Mouse (Mus musculus): ENCODE data around the gene Sar1b. TPM values are rescaled to one million over a fixed set of nuclear protein-coding genes. Genes with fewer than 3 reads are reported as not detected.

Gene Sar1b
- polyA plus RNA-seq, 1 experiment from 2014 or later, result 206 TPM

GRCm38 (mm10) chr11:51763955-51764354 is 468 bp downstream of the Sar1b start:
- ATAC-seq, result peak; percentile 62; the same call in 1 of the 2 replicates
- H3K9ac ChIP-seq (ENCODE audit: low read depth, low read length), result peak overlapping the region; percentile 90
- no peaks in the 10 kb centered on the region for H3K36me3 ChIP-seq (ENCODE audit: control insufficient read depth, insufficient read depth, low read length)
- H3K27ac ChIP-seq (ENCODE audit: low read length), result 0 out of 2 replicates have a peak overlapping the region, but pooled peaks have one; percentile 11
- peak overlapping the region; percentile 92 for H3K4me3 ChIP-seq (ENCODE audit: low read depth, low read length)
- H3K4me2 ChIP-seq (ENCODE audit: low read length), result peak overlapping the region; percentile 88
- peaks cover 6% of the 10 kb centered on the region; the same call in 1 of the 2 replicates for H3K27me3 ChIP-seq (ENCODE audit: control insufficient read depth, insufficient read depth, low read depth, low read length)
- WGBS, result 8% methylated on average over 13 of the region's 13 CpGs
- peaks cover 22% of the 10 kb centered on the region for H3K4me1 ChIP-seq (ENCODE audit: control insufficient read depth, insufficient read depth, low read length)
- H3K9me3 ChIP-seq (replicated peaks; ENCODE audit: control insufficient read depth, low read length, poor library complexity, severe bottlenecking), result no peaks in the 10 kb centered on the region

- no peak overlapping the region for H3K27ac ChIP-seq (ENCODE audit: low read length)
- no peaks in the 10 kb centered on the region for H3K36me3 ChIP-seq (ENCODE audit: control insufficient read depth, insufficient read depth, low read length)
- H3K4me1 ChIP-seq (ENCODE audit: control insufficient read depth, insufficient read depth, low read length), result peaks cover 22% of the 10 kb centered on the region
- H3K9ac ChIP-seq (ENCODE audit: low read depth, low read length), result no peak overlapping the region
- 91% methylated on average over 4 of the region's 4 CpGs for WGBS
- H3K4me3 ChIP-seq (ENCODE audit: low read depth, low read length), result peak overlapping the region; percentile 92; the same call in 1 of the 2 replicates
- peaks cover 6% of the 10 kb centered on the region; the same call in 1 of the 2 replicates for H3K27me3 ChIP-seq (ENCODE audit: control insufficient read depth, insufficient read depth, low read depth, low read length)
- peak overlapping the region; percentile 88 for H3K4me2 ChIP-seq (ENCODE audit: low read length)
- H3K9me3 ChIP-seq (replicated peaks; ENCODE audit: control insufficient read depth, low read length, poor library complexity, severe bottlenecking), result no peaks in the 10 kb centered on the region
- ATAC-seq, result no peak
Measured at GRCm38 (mm10) chr11:51764816-51765215, 1.3 kb downstream of the Sar1b start.

- Histone ChIP-seq H3K4me1 (ENCODE audit: control insufficient read depth, insufficient read depth, low read length) (peaks cover 22% of the 10 kb centered on the region), H3K4me2 (ENCODE audit: low read length) (no peak overlapping the region), H3K9ac (ENCODE audit: low read depth, low read length) (no peak overlapping the region), H3K36me3 (ENCODE audit: control insufficient read depth, insufficient read depth, low read length) (no peaks in the 10 kb centered on the region), H3K27ac (ENCODE audit: low read length) (no peak overlapping the region), H3K9me3 (replicated peaks; ENCODE audit: control insufficient read depth, low read length, poor library complexity, severe bottlenecking) (no peaks in the 10 kb centered on the region), H3K27me3 (ENCODE audit: control insufficient read depth, insufficient read depth, low read depth, low read length) (no peaks in the 10 kb centered on the region), H3K4me3 (ENCODE audit: low read depth, low read length) (no peak overlapping the region)
- no peak for ATAC-seq
- 87% methylated on average over 8 of the region's 8 CpGs for WGBS
Measured at GRCm38 (mm10) chr11:51767579-51768220, 4.2 kb downstream of the Sar1b start.

GRCm38 (mm10) chr11:51768296-51768695 is 4.8 kb downstream of the Sar1b start:
- no peaks in the 10 kb centered on the region for H3K36me3 ChIP-seq (ENCODE audit: control insufficient read depth, insufficient read depth, low read length)
- H3K9ac ChIP-seq (ENCODE audit: low read depth, low read length), result no peak overlapping the region
- H3K27me3 ChIP-seq (ENCODE audit: control insufficient read depth, insufficient read depth, low read depth, low read length), result no peaks in the 10 kb centered on the region
- peaks cover 18% of the 10 kb centered on the region for H3K4me1 ChIP-seq (ENCODE audit: control insufficient read depth, insufficient read depth, low read length)
- no peaks in the 10 kb centered on the region for H3K9me3 ChIP-seq (replicated peaks; ENCODE audit: control insufficient read depth, low read length, poor library complexity, severe bottlenecking)
- no peak overlapping the region for H3K4me2 ChIP-seq (ENCODE audit: low read length)
- H3K4me3 ChIP-seq (ENCODE audit: low read depth, low read length), result no peak overlapping the region
- H3K27ac ChIP-seq (ENCODE audit: low read length), result no peak overlapping the region
- ATAC-seq, result no peak
- WGBS, result 84% methylated on average over 5 of the region's 5 CpGs

GRCm38 (mm10) chr11:51775507-51775906 is 12.0 kb downstream of the Sar1b start:
- Histone ChIP-seq H3K4me2 (ENCODE audit: low read length) (no peak overlapping the region), H3K4me1 (ENCODE audit: control insufficient read depth, insufficient read depth, low read length) (no peaks in the 10 kb centered on the region), H3K9ac (ENCODE audit: low read depth, low read length) (no peak overlapping the region), H3K27me3 (ENCODE audit: control insufficient read depth, insufficient read depth, low read depth, low read length) (no peaks in the 10 kb centered on the region), H3K36me3 (ENCODE audit: control insufficient read depth, insufficient read depth, low read length) (peaks cover 7% of the 10 kb centered on the region; the same call in 1 of the 2 replicates), H3K9me3 (replicated peaks; ENCODE audit: control insufficient read depth, low read length, poor library complexity, severe bottlenecking) (no peaks in the 10 kb centered on the region), H3K27ac (ENCODE audit: low read length) (no peak overlapping the region), H3K4me3 (ENCODE audit: low read depth, low read length) (no peak overlapping the region)
- ATAC-seq, result no peak
- 93% methylated on average over 3 of the region's 3 CpGs for WGBS

- 96% methylated on average over 5 of the region's 5 CpGs for WGBS
- H3K4me3 ChIP-seq (ENCODE audit: low read depth, low read length), result no peak overlapping the region
Measured at GRCm38 (mm10) chr11:51777478-51777877, 14.0 kb downstream of the Sar1b start.

GRCm38 (mm10) chr11:51780773-51781267 is 17.3 kb downstream of the Sar1b start:
- Histone ChIP-seq H3K27me3 (ENCODE audit: control insufficient read depth, insufficient read depth, low read depth, low read length) (no peaks in the 10 kb centered on the region), H3K4me2 (ENCODE audit: low read length) (no peak overlapping the region), H3K36me3 (ENCODE audit: control insufficient read depth, insufficient read depth, low read length) (peaks cover 25% of the 10 kb centered on the region), H3K9me3 (replicated peaks; ENCODE audit: control insufficient read depth, low read length, poor library complexity, severe bottlenecking) (no peaks in the 10 kb centered on the region), H3K27ac (ENCODE audit: low read length) (no peak overlapping the region), H3K4me1 (ENCODE audit: control insufficient read depth, insufficient read depth, low read length) (no peaks in the 10 kb centered on the region), H3K4me3 (ENCODE audit: low read depth, low read length) (no peak overlapping the region), H3K9ac (ENCODE audit: low read depth, low read length) (no peak overlapping the region)
- WGBS, result 96% methylated on average over 9 of the region's 9 CpGs
- ATAC-seq, result no peak

More at GRCm38 (mm10) chr11:51777478-51777877, 14.0 kb downstream of the Sar1b start:
- Histone ChIP-seq H3K27me3 (ENCODE audit: control insufficient read depth, insufficient read depth, low read depth, low read length) (no peaks in the 10 kb centered on the region), H3K27ac (ENCODE audit: low read length) (no peak overlapping the region), H3K9ac (ENCODE audit: low read depth, low read length) (no peak overlapping the region), H3K4me1 (ENCODE audit: control insufficient read depth, insufficient read depth, low read length) (no peaks in the 10 kb centered on the region), H3K9me3 (replicated peaks; ENCODE audit: control insufficient read depth, low read length, poor library complexity, severe bottlenecking) (no peaks in the 10 kb centered on the region), H3K4me2 (ENCODE audit: low read length) (no peak overlapping the region), H3K36me3 (ENCODE audit: control insufficient read depth, insufficient read depth, low read length) (peaks cover 13% of the 10 kb centered on the region; the same call in 1 of the 2 replicates)
- ATAC-seq, result no peak

- H3K4me1 ChIP-seq (ENCODE audit: control insufficient read depth, insufficient read depth, low read length), result no peaks in the 10 kb centered on the region
- no peaks in the 10 kb centered on the region for H3K9me3 ChIP-seq (replicated peaks; ENCODE audit: control insufficient read depth, low read length, poor library complexity, severe bottlenecking)
- 96% methylated on average over 6 of the region's 6 CpGs for WGBS
- no peaks in the 10 kb centered on the region for H3K27me3 ChIP-seq (ENCODE audit: control insufficient read depth, insufficient read depth, low read depth, low read length)
- no peak overlapping the region for H3K4me3 ChIP-seq (ENCODE audit: low read depth, low read length)
- no peak overlapping the region for H3K4me2 ChIP-seq (ENCODE audit: low read length)
- no peak overlapping the region for H3K9ac ChIP-seq (ENCODE audit: low read depth, low read length)
- no peak overlapping the region for H3K27ac ChIP-seq (ENCODE audit: low read length)
- no peak for ATAC-seq
- H3K36me3 ChIP-seq (ENCODE audit: control insufficient read depth, insufficient read depth, low read length), result peaks cover 33% of the 10 kb centered on the region
Measured at GRCm38 (mm10) chr11:51782721-51783120, 19.2 kb downstream of the Sar1b start.

- no peaks in the 10 kb centered on the region for H3K4me1 ChIP-seq (ENCODE audit: control insufficient read depth, insufficient read depth, low read length)
- H3K4me2 ChIP-seq (ENCODE audit: low read length), result no peak overlapping the region
- H3K4me3 ChIP-seq (ENCODE audit: low read depth, low read length), result no peak overlapping the region
- H3K9ac ChIP-seq (ENCODE audit: low read depth, low read length), result no peak overlapping the region
- H3K36me3 ChIP-seq (ENCODE audit: control insufficient read depth, insufficient read depth, low read length), result peaks cover 34% of the 10 kb centered on the region
- H3K27me3 ChIP-seq (ENCODE audit: control insufficient read depth, insufficient read depth, low read depth, low read length), result no peaks in the 10 kb centered on the region
- no peak for ATAC-seq
- no peaks in the 10 kb centered on the region for H3K9me3 ChIP-seq (replicated peaks; ENCODE audit: control insufficient read depth, low read length, poor library complexity, severe bottlenecking)
- WGBS, result 94% methylated on average over 6 of the region's 6 CpGs
- no peak overlapping the region for H3K27ac ChIP-seq (ENCODE audit: low read length)
Measured at GRCm38 (mm10) chr11:51785926-51786325, 22.4 kb downstream of the Sar1b start.

Measured in midbrain, embryonic 16.5 days (tissue).